Mouse (Mus musculus) cerebellum, adult 2 months (tissue): ENCODE results near the gene Olfr624.

Experiments
- CTCF ChIP-seq: fragments of 200-500 bp; IDR thresholded peaks from 2 replicates; pipeline ENCODE4 v1.5.1; 2011; ENCODE audit warnings: low read depth, mild to moderate bottlenecking, control low read depth, low read length, moderate library complexity, borderline replicate concordance; ENCODE audit not compliant: insufficient read depth
- POLR2A ChIP-seq: fragments of 200-500 bp; IDR thresholded peaks from 2 replicates; pipeline ENCODE4 v1.6.1; 2011; ENCODE audit warnings: low read length, control low read depth, borderline replicate concordance; ENCODE audit not compliant: insufficient read depth

GRCm38 (mm10) chr7:103682420-103682819, 11.4 kb upstream of the Olfr624 start, which contains the start of gene Olfr625-ps1:
- TF ChIP-seq CTCF (no peak), POLR2A (no peak)
